Mouse (Mus musculus) ovary, postnatal 10 days (tissue): Measurements from ENCODE around the gene Olfr310.

Experiments used
- DNase-seq: peaks from one replicate; pipeline ENCODE4 v3.0.0; 2022; ENCODE audit warnings: low spot score

Olfr310 gene

GRCm38 (mm10) chr7:86277072-86277471 is at the start of gene Olfr310:
TSS of gene Olfr310 (minus strand) at chr7:86277172.
- no peak for DNase-seq

GRCm38 (mm10) chr7:86325530-86325929 is 48.6 kb upstream of the Olfr310 start, which contains the start of gene Olfr308:
TSS of gene Olfr308 (minus strand) at chr7:86325630.
- DNase-seq: no peak

GRCm38 (mm10) chr7:86321323-86321722 is 44.4 kb upstream of the Olfr310 start:
- no peak for DNase-seq

- no peak for DNase-seq
These were observed 36.6 kb upstream of the Olfr310 start, which contains the start of gene Olfr309 for GRCm38 (mm10) chr7:86313608-86314007. TSS of gene Olfr309 (minus strand) at chr7:86313708.

GRCm38 (mm10) chr7:86246208-86246607 is 30.8 kb downstream of the Olfr310 start, which contains the start of gene Vmn2r76:
TSS of gene Vmn2r76 (minus strand) at chr7:86246308.
- no peak for DNase-seq
